Mouse (Mus musculus) limb, embryonic 13.5 days (tissue): ENCODE data around the gene Selenow. TPM values are rescaled to one million over a fixed set of nuclear protein-coding genes. Genes with fewer than 3 reads are reported as not detected.
A peak's percentile ranks its signal among the peaks of the same experiment; 100 is the strongest.
"Not testable (repeated sequence)": the region's sequence is repeated elsewhere in the genome, so short reads cannot be mapped to it uniquely, and the experiment has no call there.

Experiments used
- ATAC-seq: fragments of 200-750 bp; cut with Nextera tagmentation; 2 replicates; pipeline ENCODE4 v1.8.0; 2017; ENCODE audit warnings: low read depth, moderate number of reproducible peaks, moderate TSS enrichment; ENCODE audit not compliant: low FRiP score
- H3K27ac ChIP-seq: fragments of 300-500 bp; sonication (generic); 2 replicates; pipeline ENCODE4 v1.5.1; 2015; ENCODE audit warnings: inconsistent platforms, mild to moderate bottlenecking, moderate library complexity
- H3K27me3 ChIP-seq: fragments of 300-500 bp; sonication (generic); 2 replicates; pipeline ENCODE4 v1.6.1; 2015; ENCODE audit warnings: mild to moderate bottlenecking, inconsistent platforms
- H3K36me3 ChIP-seq: fragments of 300-500 bp; sonication (generic); 2 replicates; pipeline ENCODE4 v1.6.1; 2015; ENCODE audit warnings: inconsistent platforms, mild to moderate bottlenecking, moderate library complexity
- H3K4me1 ChIP-seq: fragments of 300-500 bp; sonication (generic); 2 replicates; pipeline ENCODE4 v1.6.1; 2015; ENCODE audit warnings: inconsistent platforms
- H3K4me2 ChIP-seq: fragments of 300-500 bp; sonication (generic); replicated peaks from 2 replicates; pipeline ENCODE4 v1.6.1; 2015; ENCODE audit warnings: inconsistent platforms, mild to moderate bottlenecking, moderate library complexity
- H3K4me3 ChIP-seq: fragments of 300-500 bp; sonication (generic); 2 replicates; pipeline ENCODE4 v1.5.1; 2015; ENCODE audit warnings: moderate library complexity, mild to moderate bottlenecking, inconsistent platforms
- H3K9ac ChIP-seq: fragments of 300-500 bp; sonication (generic); 2 replicates; pipeline ENCODE4 v1.6.1; 2015; ENCODE audit warnings: mild to moderate bottlenecking, inconsistent platforms
- H3K9me3 ChIP-seq: fragments of 300-500 bp; sonication (generic); 2 replicates; pipeline ENCODE4 v1.6.1; 2016; ENCODE audit warnings: inconsistent platforms
- WGBS: fragments of 180-500 bp; shearing (Covaris S2); methylation state at CpG from one replicate; pipeline ENCODE4 v1.1.7; 2015; 5-methylcytosine and 5-hydroxymethylcytosine counted together
- polyA plus RNA-seq: library from polyadenylated mRNA; unstranded; fragments of >200 nt; fragmentation: Nextera tagmentation; extraction: Ambion mirVana; gene quantifications from 2 replicates; pipeline ENCODE4 v1.2.1, GENCODE M21; 2015

Selenow gene
- polyA plus RNA-seq, 1 experiment from 2014 or later, result 943 TPM

GRCm38 (mm10) chr7:15916996-15917395 lies 5.2 kb downstream of the Selenow start:
- no peaks in the 10 kb centered on the region for H3K27me3 ChIP-seq
- H3K36me3 ChIP-seq, result peaks cover 39% of the 10 kb centered on the region
- H3K9me3 ChIP-seq, result no peaks in the 10 kb centered on the region
- H3K9ac ChIP-seq, result no peak overlapping the region
- peaks cover 18% of the 10 kb centered on the region for H3K4me1 ChIP-seq
- ATAC-seq, result no peak
- WGBS, result 76% methylated on average over 4 of the region's 4 CpGs
- H3K4me2 ChIP-seq, result no peak overlapping the region
- no peak overlapping the region for H3K4me3 ChIP-seq
- no peak overlapping the region for H3K27ac ChIP-seq

GRCm38 (mm10) chr7:15916134-15916723 lies 6.0 kb downstream of the Selenow start:
- 69% methylated on average over 3 of the region's 3 CpGs for WGBS
- no peak overlapping the region for H3K4me2 ChIP-seq
- no peaks in the 10 kb centered on the region for H3K9me3 ChIP-seq
- ATAC-seq, result no peak
- no peaks in the 10 kb centered on the region for H3K27me3 ChIP-seq
- no peak overlapping the region for H3K27ac ChIP-seq
- H3K4me3 ChIP-seq, result no peak overlapping the region
- H3K9ac ChIP-seq, result no peak overlapping the region
- H3K36me3 ChIP-seq, result peaks cover 39% of the 10 kb centered on the region
- H3K4me1 ChIP-seq, result peaks cover 16% of the 10 kb centered on the region

GRCm38 (mm10) chr7:15915695-15916094 lies 6.5 kb downstream of the Selenow start:
- not testable (repeated sequence) for H3K27ac ChIP-seq, H3K4me3 ChIP-seq, H3K9ac ChIP-seq, H3K9me3 ChIP-seq, H3K27me3 ChIP-seq, ATAC-seq, H3K4me2 ChIP-seq
- WGBS, result 88% methylated on average over 4 of the region's 4 CpGs
- Histone ChIP-seq H3K36me3 (peaks cover 39% of the 10 kb centered on the region), H3K4me1 (peaks cover 10% of the 10 kb centered on the region)

GRCm38 (mm10) chr7:15914751-15915150 lies 7.5 kb downstream of the Selenow start:
- peaks cover 32% of the 10 kb centered on the region for H3K36me3 ChIP-seq
- WGBS, result 81% methylated on average over 2 of the region's 2 CpGs
- ATAC-seq, result no peak
- 0 out of 2 replicates have a peak, but pooled peaks cover under 1% of the 10 kb centered on the region for H3K4me1 ChIP-seq
- no peaks in the 10 kb centered on the region for H3K27me3 ChIP-seq
- no peaks in the 10 kb centered on the region for H3K9me3 ChIP-seq
- no peak overlapping the region for H3K4me2 ChIP-seq
- H3K9ac ChIP-seq, result no peak overlapping the region
- H3K4me3 ChIP-seq, result no peak overlapping the region
- H3K27ac ChIP-seq, result no peak overlapping the region

- Histone ChIP-seq H3K36me3 (peaks cover 27% of the 10 kb centered on the region), H3K4me1 (no peaks in the 10 kb centered on the region), H3K27ac (no peak overlapping the region), H3K27me3 (no peaks in the 10 kb centered on the region), H3K9me3 (no peaks in the 10 kb centered on the region), H3K4me3 (no peak overlapping the region), H3K9ac (no peak overlapping the region), H3K4me2 (no peak overlapping the region)
- WGBS, result 52% methylated on average over 2 of the region's 2 CpGs
- ATAC-seq, result no peak
Observed at GRCm38 (mm10) chr7:15914252-15914651, 8.0 kb downstream of the Selenow start.

- peak; percentile 58 for ATAC-seq
- H3K4me3 ChIP-seq, result no peak overlapping the region
- under 1% methylated on average over 4 of the region's 4 CpGs for WGBS
Observed at GRCm38 (mm10) chr7:15912183-15912582, 10.0 kb downstream of the Selenow start.

GRCm38 (mm10) chr7:15910521-15910920 lies 11.7 kb downstream of the Selenow start:
- Histone ChIP-seq H3K36me3 (no peaks in the 10 kb centered on the region), H3K9me3 (no peaks in the 10 kb centered on the region), H3K4me1 (no peaks in the 10 kb centered on the region), H3K4me3 (no peak overlapping the region), H3K9ac (no peak overlapping the region), H3K27ac (no peak overlapping the region), H3K27me3 (no peaks in the 10 kb centered on the region), H3K4me2 (no peak overlapping the region)
- 83% methylated on average over 5 of the region's 5 CpGs for WGBS
- ATAC-seq, result no peak

More at GRCm38 (mm10) chr7:15912183-15912582, 10.0 kb downstream of the Selenow start:
- no peak overlapping the region for H3K9ac ChIP-seq
- H3K27ac ChIP-seq, result no peak overlapping the region
- no peaks in the 10 kb centered on the region for H3K27me3 ChIP-seq
- peaks cover 8% of the 10 kb centered on the region for H3K36me3 ChIP-seq
- no peaks in the 10 kb centered on the region for H3K4me1 ChIP-seq
- no peaks in the 10 kb centered on the region for H3K9me3 ChIP-seq
- H3K4me2 ChIP-seq, result no peak overlapping the region

GRCm38 (mm10) chr7:15907971-15908590 lies 14.1 kb downstream of the Selenow start:
- Histone ChIP-seq H3K4me3 (no peak overlapping the region), H3K36me3 (no peaks in the 10 kb centered on the region), H3K4me1 (no peaks in the 10 kb centered on the region), H3K9ac (no peak overlapping the region), H3K9me3 (no peaks in the 10 kb centered on the region), H3K4me2 (no peak overlapping the region), H3K27me3 (no peaks in the 10 kb centered on the region), H3K27ac (no peak overlapping the region)
- no peak for ATAC-seq
- WGBS, result 75% methylated on average over 8 of the region's 8 CpGs

- Histone ChIP-seq H3K27me3 (no peaks in the 10 kb centered on the region), H3K36me3 (no peaks in the 10 kb centered on the region), H3K9ac (no peak overlapping the region), H3K4me3 (no peak overlapping the region), H3K4me2 (no peak overlapping the region), H3K4me1 (no peaks in the 10 kb centered on the region), H3K9me3 (no peaks in the 10 kb centered on the region), H3K27ac (no peak overlapping the region)
- no peak for ATAC-seq
- WGBS, result 90% methylated on average over 1 of the region's 1 CpGs
Observed at GRCm38 (mm10) chr7:15906602-15907001, 15.6 kb downstream of the Selenow start.

GRCm38 (mm10) chr7:15905861-15906260 lies 16.3 kb downstream of the Selenow start:
- Histone ChIP-seq H3K4me3 (no peak overlapping the region), H3K9ac (no peak overlapping the region), H3K4me2 (no peak overlapping the region), H3K27me3 (no peaks in the 10 kb centered on the region), H3K9me3 (no peaks in the 10 kb centered on the region), H3K27ac (no peak overlapping the region), H3K36me3 (no peaks in the 10 kb centered on the region), H3K4me1 (no peaks in the 10 kb centered on the region)
- 78% methylated on average over 7 of the region's 7 CpGs for WGBS
- no peak for ATAC-seq

GRCm38 (mm10) chr7:15901366-15902048 lies 20.7 kb downstream of the Selenow start:
- no peak overlapping the region for H3K27ac ChIP-seq
- H3K4me3 ChIP-seq, result no peak overlapping the region
- no peaks in the 10 kb centered on the region for H3K36me3 ChIP-seq
- 79% methylated on average over 9 of the region's 9 CpGs for WGBS
- no peaks in the 10 kb centered on the region for H3K9me3 ChIP-seq
- no peak overlapping the region for H3K9ac ChIP-seq
- no peaks in the 10 kb centered on the region for H3K4me1 ChIP-seq
- H3K4me2 ChIP-seq, result no peak overlapping the region
- H3K27me3 ChIP-seq, result no peaks in the 10 kb centered on the region
- no peak for ATAC-seq

GRCm38 (mm10) chr7:15894251-15894650 lies 28.0 kb downstream of the Selenow start:
- WGBS, result 62% methylated on average over 1 of the region's 1 CpGs
- H3K27ac ChIP-seq, result no peak overlapping the region
- no peaks in the 10 kb centered on the region for H3K36me3 ChIP-seq
- no peak for ATAC-seq
- H3K4me1 ChIP-seq, result no peaks in the 10 kb centered on the region
- H3K9ac ChIP-seq, result no peak overlapping the region
- H3K4me3 ChIP-seq, result no peak overlapping the region
- H3K27me3 ChIP-seq, result no peaks in the 10 kb centered on the region
- H3K4me2 ChIP-seq, result no peak overlapping the region
- no peaks in the 10 kb centered on the region for H3K9me3 ChIP-seq
